Mouse (Mus musculus): ENCODE results near the gene Utrn.

DNA sequence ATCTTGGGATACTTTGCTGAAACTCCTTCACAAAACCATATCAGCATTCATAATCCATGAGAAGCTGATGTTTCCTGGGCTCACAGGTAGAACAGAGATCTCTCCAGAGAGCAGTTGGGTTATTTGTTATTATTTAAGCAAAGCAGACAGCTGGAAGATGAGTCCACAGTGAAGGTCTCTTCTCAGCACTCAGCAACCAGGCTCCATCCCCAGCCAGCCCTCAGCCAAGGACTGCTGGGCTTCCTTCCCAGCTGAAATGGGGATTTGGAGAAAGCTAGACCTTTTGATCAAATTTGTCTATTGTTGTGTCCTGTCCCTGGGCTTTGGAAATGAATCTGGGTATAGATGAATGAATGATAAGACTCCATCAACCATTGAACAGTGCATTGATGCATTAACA, 276.1 kb downstream of the Utrn start:
- TF ChIP-seq POLR2A (IDR thresholded peaks at IDR 0.05; ENCODE audit: insufficient read depth, low read depth, low read length) (no peak), CTCF (IDR thresholded peaks at IDR 0.05) (no peak)
